Mouse (Mus musculus) intestine, postnatal 0 days (tissue): Measurements from ENCODE around the gene Rtn4rl1. TPM values are rescaled to one million over a fixed set of nuclear protein-coding genes. Genes with fewer than 3 reads are reported as not detected.

Source experiments
- ATAC-seq: fragments of 200-750 bp; cut with Nextera tagmentation; 2 replicates; pipeline ENCODE4 v1.8.0; 2017; ENCODE audit warnings: mild to moderate bottlenecking, moderate TSS enrichment, moderate library complexity
- H3K27ac ChIP-seq: fragments of 300-500 bp; sonication (generic); 2 replicates; pipeline ENCODE4 v1.5.1; 2014; ENCODE audit warnings: mild to moderate bottlenecking, low read depth, low read length, moderate library complexity
- H3K27me3 ChIP-seq: fragments of 300-500 bp; sonication (generic); replicated peaks from 2 replicates; pipeline ENCODE4 v1.6.1; 2014; ENCODE audit warnings: low read length, mixed read lengths; ENCODE audit not compliant: control insufficient read depth, insufficient read depth
- H3K36me3 ChIP-seq: fragments of 300-500 bp; sonication (generic); 2 replicates; pipeline ENCODE4 v1.6.1; 2014; ENCODE audit warnings: mild to moderate bottlenecking, moderate library complexity; ENCODE audit not compliant: control insufficient read depth, insufficient read depth
- H3K4me1 ChIP-seq: fragments of 300-500 bp; sonication (generic); replicated peaks from 2 replicates; pipeline ENCODE4 v1.6.1; 2014; ENCODE audit warnings: antibody characterized with exemption, low read length, mixed read lengths; ENCODE audit not compliant: control insufficient read depth, insufficient read depth
- H3K4me2 ChIP-seq: fragments of 300-500 bp; sonication (generic); replicated peaks from 2 replicates; pipeline ENCODE4 v1.6.1; 2014; ENCODE audit warnings: low read depth, mild to moderate bottlenecking, moderate library complexity
- H3K4me3 ChIP-seq: fragments of 300-500 bp; sonication (generic); 2 replicates; pipeline ENCODE4 v1.5.1; 2014; ENCODE audit warnings: low read depth, low read length
- H3K9ac ChIP-seq: fragments of 300-500 bp; sonication (generic); 2 replicates; pipeline ENCODE4 v1.6.1; 2014; ENCODE audit warnings: mild to moderate bottlenecking, low read depth, low read length
- H3K9me3 ChIP-seq: fragments of 300-500 bp; sonication (generic); 2 replicates; pipeline ENCODE4 v1.6.1; 2016; ENCODE audit warnings: mixed run types; ENCODE audit not compliant: control insufficient read depth
- CTCF ChIP-seq: sonication (generic); IDR thresholded peaks from 2 replicates; pipeline ENCODE4 v1.5.1; 2016; ENCODE audit warnings: low read depth, mild to moderate bottlenecking, control low read depth, antibody characterized with exemption, moderate library complexity
- WGBS: fragments of 180-500 bp; shearing (Covaris S2); extraction: QIAGEN DNeasy Blood & Tissue Kit; methylation state at CpG from one replicate; pipeline ENCODE4 v1.1.7; 2014; 5-methylcytosine and 5-hydroxymethylcytosine counted together
- polyA plus RNA-seq: library from polyadenylated mRNA; unstranded; fragments of >200 nt; fragmentation: Nextera tagmentation; extraction: Ambion mirVana; gene quantifications from 2 replicates; pipeline ENCODE4 v1.2.1, GENCODE M21; 2015

The Rtn4rl1 gene
- polyA plus RNA-seq, 1 experiment from 2014 or later: 1.5 TPM

- Histone ChIP-seq H3K4me1 (peaks cover 4% of the 10 kb centered on the region), H3K36me3 (peaks cover 46% of the 10 kb centered on the region), H3K4me3 (no peak overlapping the region), H3K9ac (no peak overlapping the region; the same call in 1 of the 2 replicates), H3K9me3 (no peaks in the 10 kb centered on the region), H3K4me2 (0 out of 2 replicates have a peak overlapping the region, but pooled peaks have one; percentile 9), H3K27me3 (peaks cover 29% of the 10 kb centered on the region), H3K27ac (peak overlapping the region; percentile 15; the same call in 1 of the 2 replicates)
- no peak for TF ChIP-seq CTCF
- 58% methylated on average over 2 of the region's 2 CpGs for WGBS
- no peak for ATAC-seq
These were observed 29.5 kb upstream of the Rtn4rl1 start for GRCm38 (mm10) chr11:75164051-75164450.

- peak overlapping the region; percentile 91 for H3K4me2 ChIP-seq
- peak overlapping the region; percentile 38; the same call in 1 of the 2 replicates for H3K9ac ChIP-seq
- WGBS: 27% methylated on average over 15 of the region's 15 CpGs
- H3K36me3 ChIP-seq: peaks cover 39% of the 10 kb centered on the region
- H3K27me3 ChIP-seq: peaks cover 34% of the 10 kb centered on the region
- no peak for ATAC-seq
- H3K9me3 ChIP-seq: no peaks in the 10 kb centered on the region
- no peak overlapping the region; the same call in 1 of the 2 replicates for H3K27ac ChIP-seq
- H3K4me1 ChIP-seq: peaks cover 4% of the 10 kb centered on the region
- H3K4me3 ChIP-seq: peak overlapping the region; percentile 67
- peak; percentile 44 for TF ChIP-seq CTCF
These were observed 28.8 kb upstream of the Rtn4rl1 start for GRCm38 (mm10) chr11:75164750-75165149.

- H3K4me2 ChIP-seq: peak overlapping the region; percentile 91
- peak; percentile 96 for TF ChIP-seq CTCF
- H3K4me1 ChIP-seq: peaks cover 4% of the 10 kb centered on the region
- peak overlapping the region; percentile 67 for H3K4me3 ChIP-seq
- ATAC-seq: peak; percentile 15; the same call in 1 of the 2 replicates
- peaks cover 38% of the 10 kb centered on the region for H3K27me3 ChIP-seq
- peak overlapping the region; percentile 35 for H3K27ac ChIP-seq
- H3K36me3 ChIP-seq: peaks cover 38% of the 10 kb centered on the region
- no peaks in the 10 kb centered on the region for H3K9me3 ChIP-seq
- peak overlapping the region; percentile 72 for H3K9ac ChIP-seq
- 9% methylated on average over 54 of the region's 54 CpGs for WGBS
These were observed 28.0 kb upstream of the Rtn4rl1 start for GRCm38 (mm10) chr11:75165441-75166192.

- peaks cover 41% of the 10 kb centered on the region for H3K27me3 ChIP-seq
- TF ChIP-seq CTCF: no peak
- H3K4me3 ChIP-seq: peak overlapping the region; percentile 67
- no peaks in the 10 kb centered on the region for H3K9me3 ChIP-seq
- ATAC-seq: no peak
- H3K4me1 ChIP-seq: peaks cover 4% of the 10 kb centered on the region
- 10% methylated on average over 55 of the region's 55 CpGs for WGBS
- peak overlapping the region; percentile 72 for H3K9ac ChIP-seq
- peak overlapping the region; percentile 91 for H3K4me2 ChIP-seq
- H3K36me3 ChIP-seq: peaks cover 36% of the 10 kb centered on the region
- peak overlapping the region; percentile 35; the same call in 1 of the 2 replicates for H3K27ac ChIP-seq
These were observed 27.3 kb upstream of the Rtn4rl1 start for GRCm38 (mm10) chr11:75166193-75166842.

- Histone ChIP-seq H3K9ac (peak overlapping the region; percentile 72), H3K4me3 (peak overlapping the region; percentile 67), H3K4me1 (peaks cover 4% of the 10 kb centered on the region), H3K4me2 (peak overlapping the region; percentile 91), H3K9me3 (no peaks in the 10 kb centered on the region), H3K27ac (0 out of 2 replicates have a peak overlapping the region, but pooled peaks have one; percentile 84), H3K36me3 (peaks cover 31% of the 10 kb centered on the region), H3K27me3 (peaks cover 49% of the 10 kb centered on the region)
- 6% methylated on average over 57 of the region's 68 CpGs for WGBS
- peak; percentile 46 for TF ChIP-seq CTCF
- ATAC-seq: no peak
These were observed 26.5 kb upstream of the Rtn4rl1 start for GRCm38 (mm10) chr11:75166861-75167642.
